Mouse (Mus musculus): ENCODE measurements around the gene Trcg1.

GRCm38 (mm10) chr9:57251139-57251538, 14.8 kb downstream of the Trcg1 start:
- TF ChIP-seq CTCF (IDR thresholded peaks at IDR 0.05; ENCODE audit: borderline replicate concordance, insufficient read depth, low read length) (no peak), POLR2A (IDR thresholded peaks at IDR 0.05; ENCODE audit: low read depth, low read length) (no peak)

All from embryonic fibroblast, embryonic 13.5 days (primary cell).